Mouse (Mus musculus): ENCODE results near the gene Mpg.

- no peak for TF ChIP-seq POLR2A (IDR thresholded peaks at IDR 0.05; ENCODE audit: control insufficient read depth, extremely low read depth, insufficient read depth, low read length, poor library complexity)
- no peak for TF ChIP-seq CTCF (IDR thresholded peaks at IDR 0.05; ENCODE audit: borderline replicate concordance, control insufficient read depth, extremely low read depth, insufficient read depth, low read length, poor library complexity)
Observed at GRCm38 (mm10) chr11:32281416-32282144, 55.3 kb downstream of the Mpg start.
